Mouse (Mus musculus) liver, embryonic 14.5 days (tissue): ENCODE measurements around the gene Serpina3n. TPM values are rescaled to one million over a fixed set of nuclear protein-coding genes. Genes with fewer than 3 reads are reported as not detected.
A peak's percentile ranks its signal among the peaks of the same experiment; 100 is the strongest.
"Not testable (repeated sequence)": the region's sequence is repeated elsewhere in the genome, so short reads cannot be mapped to it uniquely, and the experiment has no call there.

Experiments
- ATAC-seq: fragments of 200-750 bp; cut with Nextera tagmentation; 2 replicates; pipeline ENCODE4 v1.8.0; 2017; ENCODE audit warnings: moderate number of reproducible peaks, mild to moderate bottlenecking, moderate library complexity; ENCODE audit not compliant: insufficient read depth
- DNase-seq, 3 experiments: peaks; one replicate each; pipeline ENCODE4 v3.0.0-alpha.2; 2012 to 2013; ENCODE audit warnings: low read depth in 3 of 3, low spot score in 3 of 3
- H3K27ac ChIP-seq: fragments of 300-500 bp; sonication (generic); 2 replicates; pipeline ENCODE4 v1.5.1; 2014; ENCODE audit warnings: moderate library complexity, mild to moderate bottlenecking, control low read depth, inconsistent platforms
- H3K27me3 ChIP-seq: fragments of 300-500 bp; sonication (generic); 2 replicates; pipeline ENCODE4 v1.6.1; 2014; ENCODE audit warnings: mild to moderate bottlenecking, low read length, moderate library complexity; ENCODE audit not compliant: control insufficient read depth, insufficient read depth
- H3K36me3 ChIP-seq: fragments of 300-500 bp; sonication (generic); replicated peaks from 2 replicates; pipeline ENCODE4 v1.6.1; 2014; ENCODE audit warnings: low read depth; ENCODE audit not compliant: control insufficient read depth, insufficient read depth
- H3K4me1 ChIP-seq, 2 experiments: fragments of 200-500 bp in 1 of 2; fragments of 300-500 bp in 1 of 2; sonication (generic) in 1 of 2; replicated peaks; 2 replicates each; pipeline ENCODE4 v1.6.1; 2012 to 2014; ENCODE audit warnings: antibody characterized with exemption in 1 of 2, inconsistent platforms in 1 of 2, low read length in 1 of 2; ENCODE audit not compliant: control insufficient read depth in 2 of 2, insufficient read depth in 2 of 2
- H3K4me2 ChIP-seq: fragments of 300-500 bp; sonication (generic); 2 replicates; pipeline ENCODE4 v1.6.1; 2014; ENCODE audit warnings: low read depth, mild to moderate bottlenecking, control low read depth, moderate library complexity
- H3K4me3 ChIP-seq, 2 experiments: fragments of 200-500 bp in 1 of 2; fragments of 300-500 bp in 1 of 2; sonication (generic) in 1 of 2; 2 replicates each; pipeline ENCODE4 v1.5.1; 2012 to 2014; ENCODE audit warnings: low read depth in 2 of 2, low read length in 2 of 2, mild to moderate bottlenecking in 2 of 2, control low read depth in 1 of 2, inconsistent platforms in 1 of 2, moderate library complexity in 1 of 2; ENCODE audit not compliant: insufficient read depth in 1 of 2
- H3K9ac ChIP-seq: fragments of 300-500 bp; sonication (generic); replicated peaks from 2 replicates; pipeline ENCODE4 v1.6.1; 2014; ENCODE audit warnings: mild to moderate bottlenecking, control low read depth, moderate library complexity
- H3K9me3 ChIP-seq: fragments of 300-500 bp; sonication (generic); 2 replicates; pipeline ENCODE4 v1.6.1; 2016; ENCODE audit warnings: low read length, mixed read lengths; ENCODE audit not compliant: control insufficient read depth
- CTCF ChIP-seq: IDR thresholded peaks from 2 replicates; pipeline ENCODE4 v1.5.1; 2016; ENCODE audit warnings: antibody characterized with exemption, low read depth, control low read depth
- EP300 ChIP-seq: IDR thresholded peaks from 2 replicates; pipeline ENCODE4 v1.6.1; 2016; ENCODE audit warnings: antibody characterized with exemption, low read depth
- WGBS: fragments of 180-500 bp; shearing (Covaris S2); extraction: QIAGEN DNeasy Blood & Tissue Kit; methylation state at CpG from one replicate; pipeline ENCODE4 v1.1.7; 2014; ENCODE audit not compliant: insufficient replicate concordance; 5-methylcytosine and 5-hydroxymethylcytosine counted together
- polyA plus RNA-seq, 2 experiments: library from polyadenylated mRNA; depleted of rRNA in 1 of 2; stranded (reverse) in 1 of 2; unstranded in 1 of 2; fragments of >200 nt; fragmentation: Nextera tagmentation in 1 of 2; extraction: Ambion mirVana in 1 of 2; gene quantifications; 2 replicates each; pipeline versions ENCODE4 v1.2.1 to v1.2.3; 2012 to 2014

Serpina3n gene
- polyA plus RNA-seq, 2 experiments = 0.60 to 0.89 TPM

- H3K27me3 ChIP-seq, H3K27ac ChIP-seq, H3K9me3 ChIP-seq, H3K4me2 ChIP-seq, H3K36me3 ChIP-seq, H3K9ac ChIP-seq, H3K4me3 ChIP-seq, DNase-seq, H3K4me1 ChIP-seq, ATAC-seq: not testable (repeated sequence)
- 24% methylated on average over 2 of the region's 2 CpGs for WGBS
These were observed 19.7 kb upstream of the Serpina3n start for GRCm38 (mm10) chr12:104386878-104387277.

DNA sequence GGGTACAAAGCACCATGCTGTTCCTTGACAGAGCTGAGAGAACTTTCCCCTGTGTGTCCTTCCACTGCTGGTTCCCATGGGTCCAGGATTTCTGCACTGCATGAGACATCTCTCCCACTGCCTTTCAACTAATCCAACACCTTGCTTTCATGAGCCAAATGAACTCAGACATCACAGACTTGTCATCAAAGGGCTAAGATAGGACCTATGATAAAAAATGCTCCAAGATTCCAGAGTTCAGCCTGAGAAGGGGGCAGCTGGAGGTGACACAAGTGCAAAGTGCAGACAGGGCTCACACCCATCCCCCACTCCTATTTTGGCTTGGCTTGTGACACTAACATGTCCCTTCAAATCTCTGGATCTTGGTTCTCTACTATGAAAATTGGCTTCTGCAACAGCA is 18.1 kb upstream of the Serpina3n start:
- no peak for ATAC-seq
- Histone ChIP-seq H3K4me3 (no peak overlapping the region), H3K4me2 (no peak overlapping the region), H3K27me3 (no peaks in the 10 kb centered on the region), H3K9ac (no peak overlapping the region), H3K27ac (no peak overlapping the region), H3K36me3 (no peaks in the 10 kb centered on the region), H3K4me1 (no peaks in the 10 kb centered on the region; a peak in 2 of 4 replicates), H3K9me3 (no peaks in the 10 kb centered on the region)
- TF ChIP-seq EP300 = no peak
- TF ChIP-seq CTCF = no peak
- no peak for DNase-seq

DNA sequence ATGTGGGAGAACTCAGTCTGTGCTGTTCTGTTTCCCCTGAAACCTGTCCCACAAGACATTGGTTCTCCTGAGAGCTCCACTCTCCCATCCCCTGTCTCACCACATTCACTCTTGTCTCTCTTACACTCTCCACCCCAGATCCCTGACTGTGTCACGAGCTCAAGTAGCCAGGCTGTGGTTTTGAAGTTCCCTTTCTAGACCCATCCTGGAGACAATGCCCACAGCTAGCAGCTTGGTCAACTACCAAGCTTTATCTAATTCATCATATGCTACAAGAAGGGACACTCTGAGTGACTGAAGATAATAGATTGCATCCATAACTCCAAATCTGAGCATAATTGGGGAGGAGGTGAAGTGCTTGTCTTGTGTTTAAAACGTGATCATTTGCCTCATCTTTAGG is 15.5 kb upstream of the Serpina3n start:
- H3K4me3 ChIP-seq, H3K27ac ChIP-seq, H3K27me3 ChIP-seq, H3K9ac ChIP-seq, H3K4me2 ChIP-seq, H3K9me3 ChIP-seq, ATAC-seq, H3K36me3 ChIP-seq, DNase-seq, H3K4me1 ChIP-seq: not testable (repeated sequence)
- WGBS = 10% methylated on average over 2 of the region's 2 CpGs

DNA sequence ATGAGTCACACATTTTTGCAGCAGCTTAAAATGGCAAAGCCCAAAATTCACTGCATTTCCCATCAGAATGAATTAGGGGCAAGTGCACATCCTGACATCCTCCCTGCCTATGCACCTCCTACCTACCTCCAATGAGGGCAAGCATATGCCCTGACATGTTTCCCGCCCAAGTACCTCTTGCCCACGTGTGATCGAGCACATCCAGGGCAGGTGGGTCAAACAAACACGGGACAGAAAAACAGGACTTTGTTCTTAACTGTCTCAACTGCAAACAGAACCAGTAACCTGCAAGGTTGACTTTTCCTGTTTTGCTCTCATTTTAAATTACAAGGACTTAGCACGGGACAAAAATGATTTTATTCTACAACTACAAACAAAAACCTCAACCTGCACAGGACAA is 2.6 kb upstream of the Serpina3n start:
- Histone ChIP-seq H3K27ac (no peak overlapping the region), H3K27me3 (no peaks in the 10 kb centered on the region), H3K4me1 (0 out of 4 replicates have a peak, but pooled peaks cover 0 to 2% of the 10 kb centered on the region in 2 experiments), H3K9ac (no peak overlapping the region), H3K36me3 (no peaks in the 10 kb centered on the region), H3K4me2 (no peak overlapping the region), H3K9me3 (no peaks in the 10 kb centered on the region), H3K4me3 (no peak overlapping the region)
- WGBS = 41% methylated on average over 5 of the region's 5 CpGs
- TF ChIP-seq CTCF (no peak), EP300 (no peak)
- ATAC-seq (0 out of 2 replicates have a peak, but pooled peaks have one; percentile 47), DNase-seq (peak in 1 of 3 experiments; percentile 6)

GRCm38 (mm10) chr12:104412507-104412906 is 6.0 kb downstream of the Serpina3n start:
- H3K27me3 ChIP-seq = no peaks in the 10 kb centered on the region
- H3K4me1 ChIP-seq = no peaks in the 10 kb centered on the region
- ATAC-seq = no peak
- H3K4me2 ChIP-seq = no peak overlapping the region
- TF ChIP-seq EP300 (no peak), CTCF (no peak)
- H3K36me3 ChIP-seq = no peaks in the 10 kb centered on the region
- no peak overlapping the region for H3K4me3 ChIP-seq
- H3K9ac ChIP-seq = no peak overlapping the region
- 54% methylated on average over 6 of the region's 6 CpGs for WGBS
- no peak overlapping the region for H3K27ac ChIP-seq
- no peak for DNase-seq
- H3K9me3 ChIP-seq = no peaks in the 10 kb centered on the region

DNA sequence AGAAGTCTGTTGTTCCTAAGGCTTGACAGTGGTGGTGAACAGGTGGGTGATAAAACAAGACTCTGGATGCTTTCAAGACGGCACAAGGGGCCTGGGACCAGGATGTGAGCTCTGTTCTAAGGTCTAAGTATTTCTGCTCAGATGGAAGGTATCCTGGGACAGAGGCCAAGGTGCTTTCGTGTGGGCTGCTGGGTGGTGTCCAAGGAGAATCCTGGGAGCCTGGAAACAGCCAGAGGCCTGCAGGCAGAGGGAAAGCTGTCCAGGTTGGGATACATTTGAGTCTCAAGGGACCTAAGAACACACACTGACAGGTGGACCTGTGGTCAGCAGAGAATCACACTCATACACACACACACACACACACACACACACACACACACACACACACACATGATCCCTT is 8.0 kb downstream of the Serpina3n start:
- Histone ChIP-seq H3K4me1 (no peaks in the 10 kb centered on the region), H3K4me3 (no peak overlapping the region), H3K9ac (no peak overlapping the region), H3K9me3 (no peaks in the 10 kb centered on the region), H3K36me3 (no peaks in the 10 kb centered on the region), H3K27ac (no peak overlapping the region), H3K4me2 (no peak overlapping the region), H3K27me3 (no peaks in the 10 kb centered on the region)
- WGBS = 15% methylated on average over 2 of the region's 2 CpGs
- DNase-seq = no peak
- ATAC-seq = no peak
- TF ChIP-seq CTCF (no peak), EP300 (no peak)
